Mouse (Mus musculus) urinary bladder, postnatal 25 days (tissue): ENCODE results near the gene Rara.
A peak's percentile ranks its signal among the peaks of the same experiment; 100 is the strongest.

Experiments
- DNase-seq: peaks from one replicate; pipeline ENCODE4 v3.0.0; 2022; ENCODE audit warnings: low spot score

Rara gene

GRCm38 (mm10) chr11:98953361-98953760 is 25.7 kb downstream of the Rara start:
- no peak for DNase-seq

- DNase-seq: no peak
These were observed 26.3 kb downstream of the Rara start for GRCm38 (mm10) chr11:98953835-98954320.

GRCm38 (mm10) chr11:98954373-98954772 is 26.8 kb downstream of the Rara start:
- peak; percentile 75 for DNase-seq

- no peak for DNase-seq
These were observed 27.4 kb downstream of the Rara start for GRCm38 (mm10) chr11:98954801-98955706.

GRCm38 (mm10) chr11:98955707-98956235 is 28.2 kb downstream of the Rara start:
- no peak for DNase-seq

- no peak for DNase-seq
These were observed 28.7 kb downstream of the Rara start for GRCm38 (mm10) chr11:98956340-98956739.

- peak; percentile 75 for DNase-seq
These were observed 32.1 kb downstream of the Rara start for GRCm38 (mm10) chr11:98959437-98960312.

GRCm38 (mm10) chr11:98960313-98960906 is 32.8 kb downstream of the Rara start:
- peak; percentile 79 for DNase-seq

- no peak for DNase-seq
These were observed 33.5 kb downstream of the Rara start for GRCm38 (mm10) chr11:98961051-98961592.

- DNase-seq: no peak
These were observed 34.1 kb downstream of the Rara start for GRCm38 (mm10) chr11:98961766-98962165.

- DNase-seq: no peak
These were observed 34.9 kb downstream of the Rara start for GRCm38 (mm10) chr11:98962421-98963095.

GRCm38 (mm10) chr11:98963191-98964021 is 35.8 kb downstream of the Rara start:
- peak; percentile 68 for DNase-seq

GRCm38 (mm10) chr11:98964201-98964615 is 36.6 kb downstream of the Rara start:
- DNase-seq: no peak

GRCm38 (mm10) chr11:98964616-98965415 is 37.2 kb downstream of the Rara start:
- no peak for DNase-seq

- no peak for DNase-seq
These were observed 37.9 kb downstream of the Rara start for GRCm38 (mm10) chr11:98965416-98966077.

- DNase-seq: peak; percentile 46
These were observed 39.0 kb downstream of the Rara start for GRCm38 (mm10) chr11:98966499-98967141.

GRCm38 (mm10) chr11:98968079-98968478 is 40.5 kb downstream of the Rara start:
- no peak for DNase-seq
